Comparison of ENCODE assay signal across 23 mouse cellular contexts in genomic region chr19:17214896-17215520, GRCm38 (mm10).
DNase-seq lines count a peak whose midpoint lies in the region; ATAC-seq lines count a peak whose summit lies in the region.
"Had no signal": no experiment of that assay in that cellular context is flagged by ENCODE, and none has a peak within 500 bp of the region (broad histone marks: within the 10 kb centered on the region; RNA-seq: fewer than 3 reads in every experiment).

No protein-coding gene starts in this region.

- H3K9me3 ChIP-seq in limb, embryonic 15.5 days = no peaks in the 10 kb centered on the region
- H3K9me3 ChIP-seq: embryonic facial prominence, embryonic 13.5 days; forebrain, embryonic 12.5 days; G1E; liver, embryonic 12.5 days; megakaryocyte, embryonic 14.5 days had no signal

- DNase-seq in left cerebral cortex, postnatal 4 days = peak; percentile 7
- no peak for DNase-seq in left cerebral cortex, postnatal 25 days (ENCODE audit: low spot score in 2 of 2)
- peak; percentile 54 for DNase-seq in cerebellum, adult 11 months
- peak; percentile 75 for DNase-seq in cerebellum, adult 9-11 months
- DNase-seq in right cerebral cortex, adult 18-20 months = no peak
- no peak for DNase-seq in kidney, postnatal 14 days
- DNase-seq: embryo, embryonic 11 days; gastrocnemius, adult 2 months; kidney, adult 9 months; kidney, postnatal 25 days; layer of hippocampus, postnatal 36 days; lung, adult 18-20 months; midbrain, embryonic 14.5 days had no signal

- peaks cover 6% of the 10 kb centered on the region; the same call in 1 of the 2 replicates for H3K4me1 ChIP-seq in limb, embryonic 15.5 days
- H3K4me1 ChIP-seq: forebrain, embryonic 12.5 days; liver, embryonic 12.5 days had no signal

- no peak overlapping the region for H3K4me3 ChIP-seq in limb, embryonic 15.5 days
- H3K4me3 ChIP-seq: embryonic facial prominence, embryonic 13.5 days; erythroblast, embryonic 14.5 days; forebrain, embryonic 12.5 days; gastrocnemius, adult 2 months; liver, embryonic 12.5 days; megakaryocyte, embryonic 14.5 days had no signal

- no peak for ATAC-seq in limb, embryonic 15.5 days (ENCODE audit: insufficient number of reproducible peaks, low FRiP score, low TSS enrichment, low read depth)
- ATAC-seq: hindbrain, embryonic 16.5 days; intestine, embryonic 16.5 days; liver, embryonic 12.5 days; Patski had no signal

- peak overlapping the region; percentile 25 for H3K4me2 ChIP-seq in limb, embryonic 15.5 days
- H3K4me2 ChIP-seq: embryonic facial prominence, embryonic 13.5 days; forebrain, embryonic 12.5 days; liver, embryonic 12.5 days had no signal

- H3K27ac ChIP-seq in limb, embryonic 15.5 days = no peak overlapping the region
- H3K27ac ChIP-seq: embryonic facial prominence, embryonic 13.5 days; forebrain, embryonic 12.5 days; gastrocnemius, adult 2 months; liver, embryonic 12.5 days had no signal

- no peak overlapping the region for H3K9ac ChIP-seq in limb, embryonic 15.5 days
- H3K9ac ChIP-seq: embryonic facial prominence, embryonic 13.5 days; forebrain, embryonic 12.5 days; liver, embryonic 12.5 days had no signal

- H3K27me3 ChIP-seq in limb, embryonic 15.5 days = peaks cover 3% of the 10 kb centered on the region; the same call in 1 of the 2 replicates
- H3K27me3 ChIP-seq: embryonic facial prominence, embryonic 13.5 days; forebrain, embryonic 12.5 days; liver, embryonic 12.5 days; megakaryocyte, embryonic 14.5 days; Patski had no signal

- H3K36me3 ChIP-seq in limb, embryonic 15.5 days = no peaks in the 10 kb centered on the region
- H3K36me3 ChIP-seq: embryonic facial prominence, embryonic 13.5 days; forebrain, embryonic 12.5 days; G1E; liver, embryonic 12.5 days had no signal

- intact Hi-C loops in left cerebral cortex, postnatal 4 days (cut with DNase I) = no loop called here
- intact Hi-C loops in left cerebral cortex, postnatal 25 days (cut with DNase I) = no loop called here

- WGBS in limb, embryonic 15.5 days = 46% methylated on average over 13 of the region's 13 CpGs

Comparison
In these comparisons a context has a peak if more than half of its experiments do, and no peak if none do; other contexts are left out.
1. DNase-seq: peak in left cerebral cortex, postnatal 4 days (single experiment), cerebellum, adult 11 months (single experiment) and cerebellum, adult 9-11 months (single experiment); none in left cerebral cortex, postnatal 25 days (0 of 2), right cerebral cortex, adult 18-20 months (single experiment) and kidney, postnatal 14 days (single experiment).